1 mouse cellular context compared by ENCODE assay signal in the genomic region with DNA sequence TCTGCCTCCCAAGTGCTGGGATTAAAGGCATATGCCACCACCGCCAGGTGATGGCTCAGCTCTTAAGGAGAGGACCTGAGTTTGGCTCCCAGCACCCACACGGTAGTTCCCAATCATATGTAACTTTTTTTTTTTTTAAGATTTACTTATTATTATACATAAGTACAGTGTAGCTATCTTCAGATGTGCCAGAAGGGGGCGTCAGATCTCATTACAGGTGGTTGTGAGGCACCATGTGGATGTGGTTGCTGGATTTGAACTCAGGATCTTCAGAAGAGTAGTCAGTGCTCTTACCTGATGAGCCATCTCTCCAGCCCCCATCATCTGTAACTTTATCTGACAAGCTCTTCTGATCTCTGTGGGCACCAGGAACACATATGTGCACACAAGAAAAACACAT.
A peak's percentile ranks its signal among the peaks of the same experiment; 100 is the strongest.
TF ChIP-seq lines count a peak whose summit lies in the region.

No protein-coding gene starts in this region.

TF ChIP-seq in MEL, 35 proteins besides CTCF, POLR2A, EP300 and RAD21:
- TF ChIP-seq ZNF384 (IDR thresholded peaks at IDR 0.05; ENCODE audit: low read depth, low read length) (peak; percentile 66), KAT2A (conservative IDR thresholded peaks at IDR 0.05; ENCODE audit: low read depth, low read length) (no peak), POLR2AphosphoS5 (IDR thresholded peaks at IDR 0.05; ENCODE audit: borderline replicate concordance, low read depth, low read length) (no peak), MAZ (IDR thresholded peaks at IDR 0.05; ENCODE audit: low read depth, low read length) (no peak), BHLHE40 (IDR thresholded peaks at IDR 0.05; ENCODE audit: borderline replicate concordance, low read depth, low read length) (no peak), POLR2AphosphoS2 (IDR thresholded peaks at IDR 0.05; ENCODE audit: low read length) (no peak), USF1 (IDR thresholded peaks at IDR 0.05; ENCODE audit: low read depth, low read length) (no peak), SMC3 (IDR thresholded peaks at IDR 0.05; ENCODE audit: low read depth, low read length) (peak; percentile 43), MYC (IDR thresholded peaks at IDR 0.05; ENCODE audit: low read depth, low read length) (peak; percentile 64), ZC3H11A (IDR thresholded peaks at IDR 0.05; ENCODE audit: low read depth, low read length) (no peak), UBTF (IDR thresholded peaks at IDR 0.05; ENCODE audit: borderline replicate concordance, insufficient read depth, low read depth, low read length) (no peak)
